Mouse (Mus musculus) forebrain, embryonic 13.5 days (tissue): Measurements from ENCODE around the gene Runx3. TPM values are rescaled to one million over a fixed set of nuclear protein-coding genes. Genes with fewer than 3 reads are reported as not detected.

Experiments used
- ATAC-seq: fragments of 200-750 bp; cut with Nextera tagmentation; 2 replicates; pipeline ENCODE4 v1.8.0; 2017
- H3K27ac ChIP-seq: fragments of 300-500 bp; sonication (generic); 2 replicates; pipeline ENCODE4 v1.5.1; 2015; ENCODE audit warnings: inconsistent platforms, mild to moderate bottlenecking, moderate library complexity
- H3K27me3 ChIP-seq: fragments of 300-500 bp; sonication (generic); 2 replicates; pipeline ENCODE4 v1.6.1; 2015; ENCODE audit warnings: mild to moderate bottlenecking, inconsistent platforms
- H3K36me3 ChIP-seq: fragments of 300-500 bp; sonication (generic); 2 replicates; pipeline ENCODE4 v1.6.1; 2015; ENCODE audit warnings: mild to moderate bottlenecking, inconsistent platforms; ENCODE audit not compliant: poor library complexity, severe bottlenecking
- H3K4me1 ChIP-seq: fragments of 300-500 bp; sonication (generic); 2 replicates; pipeline ENCODE4 v1.6.1; 2015; ENCODE audit warnings: inconsistent platforms
- H3K4me2 ChIP-seq: fragments of 300-500 bp; sonication (generic); 2 replicates; pipeline ENCODE4 v1.6.1; 2015; ENCODE audit warnings: inconsistent platforms, mild to moderate bottlenecking, moderate library complexity
- H3K4me3 ChIP-seq: fragments of 300-500 bp; sonication (generic); 2 replicates; pipeline ENCODE4 v1.5.1; 2015; ENCODE audit warnings: mild to moderate bottlenecking, inconsistent platforms
- H3K9ac ChIP-seq: fragments of 300-500 bp; sonication (generic); 2 replicates; pipeline ENCODE4 v1.6.1; 2015; ENCODE audit warnings: mild to moderate bottlenecking, inconsistent platforms
- H3K9me3 ChIP-seq: fragments of 300-500 bp; sonication (generic); replicated peaks from 2 replicates; pipeline ENCODE4 v1.6.1; 2016; ENCODE audit warnings: inconsistent platforms
- WGBS: fragments of 180-500 bp; shearing (Covaris S2); methylation state at CpG from one replicate; pipeline ENCODE4 v1.1.7; 2015; 5-methylcytosine and 5-hydroxymethylcytosine counted together
- polyA plus RNA-seq: library from polyadenylated mRNA; unstranded; fragments of >200 nt; fragmentation: Nextera tagmentation; extraction: Ambion mirVana; gene quantifications from 2 replicates; pipeline ENCODE4 v1.2.1, GENCODE M21; 2015

The Runx3 gene
- polyA plus RNA-seq, 1 experiment from 2014 or later, result not detected

DNA sequence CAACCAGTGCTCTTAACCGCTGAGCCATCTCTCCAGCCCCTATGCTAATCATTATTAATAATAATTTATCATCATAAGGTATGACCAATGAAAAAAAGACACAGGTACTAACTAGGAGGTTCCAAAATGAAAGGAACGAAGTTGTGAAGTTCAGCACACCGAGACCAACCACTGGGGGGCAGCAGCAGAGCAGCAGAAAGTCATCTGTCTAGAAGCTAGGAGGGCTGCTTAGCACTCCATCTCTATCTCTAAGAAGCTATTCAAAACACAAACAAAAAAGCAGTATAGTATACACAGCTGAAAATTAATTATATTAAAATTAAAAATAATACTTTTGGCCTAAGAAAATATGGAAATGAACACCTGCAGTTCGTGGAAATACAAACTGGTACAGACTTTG lies 99.2 kb downstream of the Runx3 start:
- ATAC-seq, result no peak
- no peak overlapping the region for H3K4me2 ChIP-seq
- H3K27ac ChIP-seq, result no peak overlapping the region
- peaks cover 15% of the 10 kb centered on the region for H3K4me1 ChIP-seq
- H3K4me3 ChIP-seq, result no peak overlapping the region
- 51% methylated on average over 4 of the region's 4 CpGs for WGBS
- H3K9me3 ChIP-seq, result no peaks in the 10 kb centered on the region
- peaks cover 83% of the 10 kb centered on the region for H3K36me3 ChIP-seq
- H3K9ac ChIP-seq, result no peak overlapping the region
- H3K27me3 ChIP-seq, result no peaks in the 10 kb centered on the region

DNA sequence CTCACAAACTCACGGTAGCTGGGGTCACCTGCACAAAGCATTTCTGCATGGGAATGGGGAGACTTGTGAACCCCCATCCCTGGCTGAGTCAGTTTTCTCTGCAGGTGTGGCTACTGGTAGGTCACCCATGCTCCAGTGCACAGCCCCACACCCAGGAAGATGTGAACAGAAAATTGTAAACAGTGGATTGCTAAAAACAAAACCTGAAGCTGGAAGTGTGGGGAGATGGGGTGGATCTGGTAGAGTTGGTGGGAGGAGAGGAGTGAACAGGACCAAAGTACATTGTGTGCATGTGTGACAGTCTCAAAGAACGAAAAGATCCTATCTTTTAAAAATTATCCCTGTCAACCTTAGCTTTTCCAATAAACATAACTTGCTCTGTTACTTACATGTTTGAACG lies 100.2 kb downstream of the Runx3 start:
- Histone ChIP-seq H3K9ac (no peak overlapping the region), H3K27me3 (no peaks in the 10 kb centered on the region), H3K36me3 (peaks cover 82% of the 10 kb centered on the region), H3K4me3 (no peak overlapping the region), H3K9me3 (no peaks in the 10 kb centered on the region), H3K27ac (no peak overlapping the region), H3K4me1 (peaks cover 15% of the 10 kb centered on the region), H3K4me2 (no peak overlapping the region)
- ATAC-seq, result no peak
- 86% methylated on average over 3 of the region's 3 CpGs for WGBS

DNA sequence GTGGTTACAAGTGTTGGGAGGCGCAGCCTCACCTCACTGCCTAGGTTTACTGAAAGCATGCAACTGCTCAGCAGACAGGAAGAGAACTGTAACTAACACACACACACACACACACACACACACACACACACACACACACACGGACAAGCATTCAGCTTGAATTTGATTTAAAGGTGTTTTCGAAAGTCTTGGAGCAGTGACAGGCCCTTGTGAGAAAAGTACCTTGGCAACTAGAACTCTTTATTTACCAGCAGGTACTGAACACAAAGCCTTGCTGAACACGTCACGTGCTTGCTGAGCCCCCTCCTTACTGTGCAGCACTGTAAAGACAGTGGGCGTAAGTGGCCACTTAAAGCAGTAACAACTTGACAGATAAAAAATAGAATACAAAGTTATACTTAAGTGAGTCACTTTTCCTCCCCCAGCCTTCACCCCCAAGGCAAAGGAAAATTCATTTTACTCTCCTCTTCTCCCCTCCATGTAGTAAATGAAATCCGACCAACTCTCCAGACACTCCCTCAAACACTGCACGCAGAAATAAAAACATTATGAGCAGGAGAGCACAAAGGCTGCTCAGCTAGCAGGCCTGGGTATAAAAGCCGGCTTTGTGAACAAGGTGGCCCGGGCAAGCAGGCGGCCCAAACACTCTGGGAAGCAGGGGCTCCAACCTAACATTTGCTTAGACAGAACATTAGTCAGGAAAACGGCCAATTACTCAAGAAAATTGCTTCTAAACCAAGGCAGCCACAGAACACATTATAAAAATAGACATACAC lies 101.4 kb downstream of the Runx3 start:
- Histone ChIP-seq H3K4me3 (no peak overlapping the region), H3K27me3 (no peaks in the 10 kb centered on the region), H3K36me3 (peaks cover 81% of the 10 kb centered on the region), H3K4me1 (peaks cover 15% of the 10 kb centered on the region), H3K9ac (no peak overlapping the region), H3K9me3 (no peaks in the 10 kb centered on the region), H3K4me2 (no peak overlapping the region), H3K27ac (no peak overlapping the region)
- WGBS, result 72% methylated on average over 12 of the region's 12 CpGs
- ATAC-seq, result no peak

DNA sequence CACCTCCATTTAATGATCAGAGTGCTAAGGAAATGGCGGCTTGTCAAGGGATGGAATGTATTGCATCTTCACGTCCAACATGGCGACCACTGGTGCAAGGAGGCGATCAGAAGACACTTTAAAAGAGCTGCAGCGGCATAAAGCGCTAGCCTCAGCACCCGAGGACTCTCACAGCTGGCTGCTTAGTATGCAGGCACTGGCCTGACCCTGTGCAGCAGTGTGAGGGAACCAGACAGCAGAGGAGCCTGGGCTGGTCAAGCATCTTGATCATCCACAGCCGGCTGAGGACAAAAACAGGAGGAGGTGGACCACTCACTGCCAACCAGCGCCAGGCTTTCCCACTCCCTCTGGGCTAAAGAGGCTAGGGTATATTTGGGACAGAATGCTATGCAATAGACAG lies 103.4 kb downstream of the Runx3 start:
- 82% methylated on average over 9 of the region's 9 CpGs for WGBS
- Histone ChIP-seq H3K27ac (peak overlapping the region; percentile 7; the same call in 1 of the 2 replicates), H3K4me3 (no peak overlapping the region), H3K27me3 (no peaks in the 10 kb centered on the region), H3K36me3 (peaks cover 62% of the 10 kb centered on the region), H3K9ac (no peak overlapping the region), H3K9me3 (no peaks in the 10 kb centered on the region), H3K4me2 (no peak overlapping the region), H3K4me1 (peaks cover 15% of the 10 kb centered on the region)
- no peak for ATAC-seq

DNA sequence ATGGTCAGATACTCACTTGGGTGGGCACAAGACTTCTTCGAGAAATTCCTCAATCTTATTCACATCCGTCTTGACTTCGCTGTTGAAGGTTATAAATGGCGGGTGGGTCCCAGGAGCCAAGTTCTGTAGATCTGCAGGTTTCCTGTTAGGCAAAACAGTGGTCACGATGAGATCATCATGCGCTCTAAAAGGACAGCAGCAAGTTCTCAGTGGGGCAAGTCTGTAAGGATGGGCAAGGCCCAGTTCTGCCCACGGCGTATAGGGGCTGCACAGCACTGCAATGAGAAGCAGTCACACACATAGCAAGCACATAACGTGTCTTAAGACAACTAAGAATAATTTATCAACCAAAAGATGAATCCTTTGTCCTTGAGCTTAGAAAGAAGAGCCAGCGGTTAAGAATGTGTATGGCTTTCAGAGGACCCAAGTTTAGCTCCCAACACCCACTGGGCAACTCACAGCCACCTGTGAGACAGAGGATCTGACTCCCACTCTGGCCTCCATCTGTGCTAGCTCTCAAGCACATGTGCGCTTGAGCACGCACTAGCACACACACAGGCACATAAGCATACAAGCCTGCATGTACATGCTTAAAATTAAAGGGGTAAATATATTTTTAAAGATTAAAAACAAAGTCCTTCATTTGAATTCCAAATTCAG lies 105.7 kb downstream of the Runx3 start:
- Histone ChIP-seq H3K27me3 (no peaks in the 10 kb centered on the region), H3K9ac (no peak overlapping the region), H3K4me2 (no peak overlapping the region), H3K9me3 (no peaks in the 10 kb centered on the region), H3K27ac (no peak overlapping the region), H3K36me3 (peaks cover 51% of the 10 kb centered on the region), H3K4me3 (no peak overlapping the region), H3K4me1 (peaks cover 33% of the 10 kb centered on the region)
- no peak for ATAC-seq
- WGBS, result 96% methylated on average over 12 of the region's 12 CpGs

Other genes starting within 250 kb of the Runx3 start
- 161 and 176 TPM in 2 replicates for gene Tmem50a, start 205.6 kb upstream of the Runx3 start, polyA plus RNA-seq
- 474 and 488 TPM in 2 replicates for gene Rsrp1, start 197.1 kb upstream of the Runx3 start, polyA plus RNA-seq
- gene Syf2, start 189.8 kb upstream of the Runx3 start, polyA plus RNA-seq, result 74.8 and 79.1 TPM in 2 replicates
- gene Clic4, start 152.2 kb downstream of the Runx3 start, polyA plus RNA-seq, result 146 and 153 TPM in 2 replicates
- 250 and 261 TPM in 2 replicates for gene Srrm1, start 232.7 kb downstream of the Runx3 start, polyA plus RNA-seq